Mouse (Mus musculus): ENCODE results near the gene Adal.
"Not testable (repeated sequence)": the region's sequence is repeated elsewhere in the genome, so short reads cannot be mapped to it uniquely, and the experiment has no call there.

Gene Adal

DNA sequence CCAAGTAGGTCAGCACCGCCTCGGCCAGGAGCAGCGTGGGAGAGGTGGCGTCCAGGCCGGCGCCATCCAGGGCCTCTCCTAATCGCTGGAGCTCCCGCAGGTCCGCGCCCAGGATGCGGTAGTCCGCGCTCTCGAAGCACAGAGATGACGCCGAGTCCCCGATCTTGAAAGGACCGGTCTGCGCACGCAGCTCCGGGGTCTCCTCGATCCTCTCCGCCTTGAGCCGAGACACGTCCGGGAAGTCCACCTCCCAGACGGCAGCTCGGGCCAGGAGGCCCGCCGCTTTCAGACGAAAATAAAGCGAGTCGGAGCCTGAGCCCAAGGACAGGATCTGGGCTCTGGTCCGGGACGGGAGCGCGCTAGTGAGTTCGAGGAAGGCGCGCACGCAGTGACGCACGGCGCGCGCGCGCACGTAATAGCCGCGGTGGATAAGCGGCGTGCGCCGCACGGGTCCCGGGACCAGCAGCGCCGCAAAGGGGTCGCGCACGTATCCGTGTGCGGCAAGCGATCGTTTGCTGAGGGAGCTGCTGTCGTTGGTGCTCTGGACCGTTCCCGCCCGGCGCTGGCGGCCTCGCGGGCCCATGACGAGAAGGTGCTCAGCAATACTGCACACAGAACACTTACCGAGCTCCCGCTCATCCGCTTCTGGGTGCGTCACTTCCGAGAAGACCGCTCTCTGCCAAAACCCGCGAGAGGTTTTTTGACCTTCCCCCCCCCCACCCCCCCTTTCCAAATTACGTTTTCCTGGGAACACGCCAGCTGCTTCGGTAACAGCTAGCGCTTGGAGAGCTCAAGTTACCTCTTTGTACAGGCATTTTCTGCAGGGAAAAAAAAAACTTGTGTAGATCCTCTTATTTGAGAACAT, at the start of gene Adal, which contains the start of gene Lcmt2:
Gene Adal (plus strand): TSS at position 411 of the 865 bp plus-strand sequence.
Gene Lcmt2 (minus strand): TSS at position 636 of the 865 bp plus-strand sequence.
- DNase-seq (ENCODE audit: low spot score) = peak; percentile 89

GRCm38 (mm10) chr2:121102051-121102450, 38.2 kb upstream of the Adal start:
- DNase-seq (ENCODE audit: low spot score) = peak; percentile 73

DNA sequence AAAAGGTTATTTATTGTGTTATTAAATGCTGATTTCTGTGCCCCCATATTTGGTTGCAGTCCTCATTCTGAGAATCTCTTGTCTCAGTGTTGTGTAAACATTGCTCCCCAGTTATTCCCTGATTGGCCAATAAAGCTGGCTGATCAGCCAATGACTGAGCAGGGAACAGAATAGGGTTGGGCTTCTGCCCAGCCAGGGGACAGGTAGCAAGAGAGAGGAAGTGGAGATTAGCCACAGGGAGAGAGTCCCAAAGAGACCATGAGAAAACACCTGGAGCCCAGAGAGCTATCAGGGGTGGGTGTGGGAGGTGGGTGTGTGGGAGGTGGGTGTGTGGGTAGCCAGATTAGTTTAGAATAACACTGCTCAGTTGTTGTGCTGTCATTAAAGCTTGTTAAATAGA, 34.3 kb upstream of the Adal start:
- no peak for DNase-seq (ENCODE audit: low spot score)

GRCm38 (mm10) chr2:121109695-121110094, 30.5 kb upstream of the Adal start, which contains the start of gene Tgm7:
Tgm7 (minus strand) TSS chr2:121109795.
- no peak for DNase-seq (ENCODE audit: low spot score)

- no peak for DNase-seq (ENCODE audit: low spot score)
These were observed 24.8 kb upstream of the Adal start for GRCm38 (mm10) chr2:121115418-121115817.

DNA sequence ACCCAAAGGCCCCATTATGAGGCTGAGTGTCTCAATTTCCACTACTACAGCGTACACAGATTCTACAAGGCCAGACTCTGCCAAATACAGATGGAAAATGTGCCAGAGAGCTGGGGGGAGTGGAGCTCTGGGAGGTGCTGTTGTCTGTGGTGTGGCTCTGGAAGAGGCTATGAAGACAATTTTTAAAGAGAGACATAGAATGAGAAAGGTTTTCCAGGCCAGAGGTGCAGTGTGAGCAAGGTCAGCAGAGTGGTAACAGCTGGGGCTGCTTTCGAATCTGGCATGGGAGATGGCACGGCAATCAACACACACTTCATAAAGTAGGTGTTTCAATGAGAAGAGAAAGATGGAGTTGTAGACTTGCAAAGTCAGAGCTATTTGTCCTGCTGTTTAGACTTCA, 21.0 kb upstream of the Adal start:
- peak; percentile 47 for DNase-seq (ENCODE audit: low spot score)

- DNase-seq (ENCODE audit: low spot score) = not testable (repeated sequence)
These were observed 13.9 kb upstream of the Adal start for GRCm38 (mm10) chr2:121126302-121126701.

DNA sequence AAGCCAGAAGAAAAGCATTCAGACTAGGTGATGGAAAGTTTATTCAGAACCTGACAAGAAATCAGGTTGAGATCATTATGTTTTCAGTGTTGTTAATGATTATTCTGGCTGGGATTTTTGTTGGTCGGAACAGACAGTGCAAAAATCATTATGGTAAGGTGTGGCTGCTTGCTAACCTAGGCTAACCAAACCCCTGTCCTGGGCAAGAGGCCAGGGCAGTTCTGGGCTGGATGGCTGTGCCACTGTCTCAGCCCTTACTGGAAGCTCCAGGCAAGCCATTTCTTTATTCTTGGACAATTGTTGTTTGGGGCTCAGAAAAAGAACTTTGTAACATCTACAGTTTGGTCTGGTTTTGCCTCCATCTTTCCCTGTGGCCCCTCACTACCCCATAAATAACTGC, 12.7 kb upstream of the Adal start:
- DNase-seq (ENCODE audit: low spot score) = no peak

- no peak for DNase-seq (ENCODE audit: low spot score)
These were observed 11.2 kb upstream of the Adal start for GRCm38 (mm10) chr2:121128865-121129620.

GRCm38 (mm10) chr2:121132822-121133221, 7.4 kb upstream of the Adal start:
- no peak for DNase-seq (ENCODE audit: low spot score)

GRCm38 (mm10) chr2:121137371-121137770, 2.9 kb upstream of the Adal start:
- DNase-seq (ENCODE audit: low spot score) = peak; percentile 34

DNA sequence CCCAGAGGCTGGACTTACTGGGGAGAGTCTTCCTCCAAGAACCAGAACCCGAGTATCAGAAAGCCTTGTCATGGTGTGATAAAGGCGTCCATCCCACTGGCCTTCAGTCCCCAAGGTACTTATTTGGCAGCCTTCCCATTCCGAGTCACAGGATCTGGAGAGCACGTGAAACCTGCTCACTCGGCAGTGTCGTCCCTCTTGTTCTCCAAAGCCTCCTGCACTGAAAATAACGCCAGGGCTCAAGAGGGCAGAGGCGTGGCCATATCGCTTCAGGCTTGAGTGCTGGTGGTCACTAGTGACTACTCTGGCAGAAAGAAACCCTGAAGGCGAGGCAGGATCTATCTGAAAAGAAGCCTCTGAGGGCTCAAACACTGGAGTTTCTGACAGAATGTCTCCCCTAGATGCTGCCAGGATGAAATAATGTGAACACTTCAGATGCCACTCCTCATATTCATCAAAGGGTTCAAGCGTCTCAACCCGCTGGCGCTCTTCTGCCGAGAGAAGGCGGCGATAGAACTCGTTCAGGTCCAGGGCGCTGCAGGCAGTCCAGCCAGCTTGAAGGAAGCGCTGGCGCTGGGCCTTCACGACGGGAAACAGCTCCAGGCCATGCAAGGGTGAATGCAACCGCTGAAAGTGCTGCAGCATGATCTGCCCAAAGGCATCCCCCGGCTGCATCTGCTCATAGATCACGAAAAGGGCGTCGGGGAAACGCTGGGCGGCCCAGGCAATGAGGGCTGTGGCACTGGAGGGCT, 786 bp upstream of the Adal start:
- peak; percentile 41 for DNase-seq (ENCODE audit: low spot score)

GRCm38 (mm10) chr2:121141216-121142035, 1.2 kb downstream of the Adal start:
- DNase-seq (ENCODE audit: low spot score) = no peak

- no peak for DNase-seq (ENCODE audit: low spot score)
These were observed 2.2 kb downstream of the Adal start for GRCm38 (mm10) chr2:121142415-121142814.

DNA sequence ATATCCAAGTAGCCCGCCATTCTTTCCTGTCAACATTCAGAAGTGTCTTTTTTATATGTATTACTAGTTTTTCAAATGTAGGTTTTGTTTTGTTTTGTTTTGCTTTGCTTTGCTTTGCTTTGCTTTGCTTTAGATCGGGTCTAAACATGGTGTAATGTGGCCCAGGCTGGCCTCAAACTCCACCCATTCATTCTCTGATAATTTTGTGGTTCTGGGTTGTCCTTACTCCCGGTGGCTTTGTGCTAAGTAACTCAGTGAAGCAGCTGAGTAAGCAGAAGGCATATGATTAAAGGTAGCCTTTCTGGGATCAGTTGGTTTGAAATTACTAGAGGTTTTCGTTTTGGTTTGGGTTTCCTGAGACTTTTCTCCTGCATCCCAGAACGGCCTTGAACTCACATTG, 9.5 kb downstream of the Adal start:
- no peak for DNase-seq (ENCODE audit: low spot score)

DNA sequence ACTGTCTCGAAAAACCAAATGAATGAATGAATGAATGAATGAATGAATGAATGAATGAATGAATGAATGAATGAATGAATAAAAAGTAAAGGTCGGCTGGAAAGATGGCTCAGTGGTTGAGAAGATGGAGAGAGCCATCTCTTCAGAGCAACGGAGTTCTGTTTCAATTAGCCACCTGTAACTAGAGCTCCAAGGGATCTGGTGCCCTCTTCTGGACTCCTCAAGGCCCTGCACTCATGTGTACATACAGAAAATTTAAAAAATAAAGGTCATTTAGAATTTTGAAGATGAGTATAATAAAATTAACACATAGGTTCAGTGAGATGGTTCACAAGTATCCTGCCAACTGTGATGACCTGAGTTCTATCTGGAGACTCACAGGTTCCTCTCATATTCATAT, 12.9 kb downstream of the Adal start:
- no peak for DNase-seq (ENCODE audit: low spot score)

DNA sequence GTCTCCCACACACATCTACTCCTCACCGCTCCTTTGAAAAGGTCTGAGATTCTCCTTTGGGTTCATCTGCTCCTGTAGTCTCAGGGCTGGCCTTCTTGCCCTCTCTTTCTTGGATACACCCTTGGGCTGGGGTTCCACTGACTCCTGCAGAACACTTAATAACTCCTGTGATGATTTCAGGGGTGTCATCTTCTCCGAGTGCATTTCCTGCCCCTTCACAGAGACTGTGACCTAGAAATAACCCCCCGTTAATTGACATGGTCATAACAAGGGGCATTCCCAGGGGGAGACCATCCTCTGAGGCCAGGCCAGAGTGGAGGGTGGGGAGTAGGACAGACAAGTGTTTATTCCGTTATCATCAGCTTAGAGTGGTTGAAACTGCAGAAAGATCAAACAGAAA, 28.9 kb downstream of the Adal start:
- no peak for DNase-seq (ENCODE audit: low spot score)

DNA sequence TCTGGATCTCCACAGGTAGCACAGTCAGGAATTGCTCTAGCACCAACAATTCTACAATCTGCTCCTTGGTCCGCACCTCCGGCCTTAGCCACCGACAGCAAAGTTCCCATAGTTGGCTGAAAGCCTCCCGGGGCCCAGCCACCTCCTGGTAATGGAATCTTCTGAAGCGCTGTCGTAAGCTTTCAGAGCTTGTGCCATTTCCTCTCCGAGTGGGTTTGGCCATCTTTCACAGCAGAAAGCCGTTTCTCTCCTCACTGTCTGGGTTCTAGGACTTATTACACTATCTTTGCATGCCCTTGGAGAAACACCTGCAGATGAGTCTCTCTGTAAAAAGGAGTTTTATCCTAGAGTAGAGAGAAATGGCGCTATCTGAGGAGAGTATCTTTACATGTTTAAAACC, 29.7 kb downstream of the Adal start:
- DNase-seq (ENCODE audit: low spot score) = peak; percentile 40

DNA sequence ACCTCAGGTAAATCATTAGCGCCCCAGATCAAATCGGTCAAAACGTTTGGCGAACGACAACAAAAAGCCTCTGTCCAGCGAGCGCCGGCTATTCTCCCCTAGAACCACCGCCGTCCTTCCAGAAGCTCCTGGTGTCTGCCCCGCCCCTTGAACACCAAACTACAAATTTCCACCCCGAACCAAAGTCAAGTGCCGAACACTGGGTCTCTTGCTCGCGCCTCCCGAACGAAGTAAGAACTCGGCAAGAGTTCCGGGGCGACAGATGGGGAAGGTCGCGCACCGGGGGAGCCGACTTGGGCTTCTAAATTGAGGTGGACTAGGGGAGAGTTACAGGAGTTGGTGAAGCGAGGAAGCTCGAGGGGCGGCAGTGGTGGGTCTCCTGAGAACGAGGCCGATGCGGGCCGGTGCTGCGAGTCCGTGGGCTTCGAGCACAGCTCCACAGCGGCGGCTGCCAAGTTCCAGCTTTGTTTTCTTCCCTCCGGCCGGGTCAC, 30.3 kb downstream of the Adal start, which contains the start of gene Tubgcp4:
Gene Tubgcp4 (plus strand): TSS at position 174 of the 491 bp plus-strand sequence.
- DNase-seq (ENCODE audit: low spot score) = peak; percentile 47

GRCm38 (mm10) chr2:121170980-121171742, 30.9 kb downstream of the Adal start, which contains the start of gene Zscan29:
Zscan29 (minus strand) TSS chr2:121171125.
- peak; percentile 92 for DNase-seq (ENCODE audit: low spot score)
